Mouse (Mus musculus): Measurements from ENCODE around the gene Nr4a3. TPM values are rescaled to one million over a fixed set of nuclear protein-coding genes. Genes with fewer than 3 reads are reported as not detected.

The Nr4a3 gene
- polyA plus RNA-seq, 1 experiment from 2014 or later, result 0.49 TPM

- no peaks in the 10 kb centered on the region for H3K36me3 ChIP-seq
- H3K9me3 ChIP-seq (replicated peaks), result no peaks in the 10 kb centered on the region
- H3K4me3 ChIP-seq (replicated peaks), result peak overlapping the region; percentile 36
- H3K4me1 ChIP-seq, result peaks cover 36% of the 10 kb centered on the region
- H3K9ac ChIP-seq, result no peak overlapping the region
- peaks cover 85% of the 10 kb centered on the region for H3K27me3 ChIP-seq
- no peak overlapping the region for H3K27ac ChIP-seq (replicated peaks)
- peak overlapping the region; percentile 54 for H3K4me2 ChIP-seq (replicated peaks)
- 24% methylated on average over 19 of the region's 19 CpGs for WGBS
- ATAC-seq (ENCODE audit: insufficient number of reproducible peaks, low FRiP score, low TSS enrichment, low read depth), result no peak
These were observed 6.2 kb downstream of the Nr4a3 start for GRCm38 (mm10) chr4:48051086-48051673.

DNA sequence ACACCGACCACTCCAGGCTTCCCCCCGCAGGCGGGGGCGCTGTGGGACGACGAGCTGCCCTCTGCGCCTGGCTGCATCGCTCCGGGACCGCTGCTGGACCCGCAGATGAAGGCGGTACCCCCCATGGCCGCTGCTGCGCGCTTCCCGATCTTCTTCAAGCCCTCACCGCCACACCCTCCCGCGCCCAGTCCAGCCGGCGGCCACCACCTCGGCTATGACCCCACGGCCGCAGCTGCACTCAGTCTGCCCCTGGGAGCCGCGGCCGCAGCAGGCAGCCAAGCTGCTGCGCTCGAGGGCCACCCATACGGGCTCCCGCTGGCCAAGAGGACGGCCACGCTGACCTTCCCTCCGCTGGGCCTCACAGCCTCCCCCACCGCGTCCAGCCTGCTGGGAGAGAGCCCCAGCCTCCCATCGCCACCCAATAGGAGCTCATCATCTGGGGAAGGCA is 6.7 kb downstream of the Nr4a3 start:
- Histone ChIP-seq H3K36me3 (no peaks in the 10 kb centered on the region), H3K27ac (replicated peaks) (no peak overlapping the region), H3K27me3 (peaks cover 81% of the 10 kb centered on the region), H3K9ac (no peak overlapping the region), H3K4me1 (peaks cover 30% of the 10 kb centered on the region), H3K4me2 (replicated peaks) (peak overlapping the region; percentile 54), H3K9me3 (replicated peaks) (no peaks in the 10 kb centered on the region), H3K4me3 (replicated peaks) (peak overlapping the region; percentile 36)
- 2% methylated on average over 34 of the region's 37 CpGs for WGBS
- 0 out of 2 replicates have a peak, but pooled peaks have one; percentile 18 for ATAC-seq (ENCODE audit: insufficient number of reproducible peaks, low FRiP score, low TSS enrichment, low read depth)

GRCm38 (mm10) chr4:48061716-48062115 is 16.8 kb downstream of the Nr4a3 start:
- peaks cover 3% of the 10 kb centered on the region; the same call in 1 of the 2 replicates for H3K4me1 ChIP-seq
- no peak overlapping the region for H3K27ac ChIP-seq (replicated peaks)
- H3K4me2 ChIP-seq (replicated peaks), result no peak overlapping the region
- 33% methylated on average over 8 of the region's 8 CpGs for WGBS
- no peaks in the 10 kb centered on the region for H3K9me3 ChIP-seq (replicated peaks)
- no peak overlapping the region for H3K4me3 ChIP-seq (replicated peaks)
- H3K27me3 ChIP-seq, result no peaks in the 10 kb centered on the region
- no peak overlapping the region for H3K9ac ChIP-seq
- H3K36me3 ChIP-seq, result no peaks in the 10 kb centered on the region
- no peak for ATAC-seq (ENCODE audit: insufficient number of reproducible peaks, low FRiP score, low TSS enrichment, low read depth)

GRCm38 (mm10) chr4:48064311-48064710 is 19.4 kb downstream of the Nr4a3 start:
- Histone ChIP-seq H3K9me3 (replicated peaks) (no peaks in the 10 kb centered on the region), H3K27me3 (no peaks in the 10 kb centered on the region), H3K27ac (replicated peaks) (no peak overlapping the region), H3K36me3 (no peaks in the 10 kb centered on the region), H3K4me3 (replicated peaks) (no peak overlapping the region), H3K9ac (no peak overlapping the region), H3K4me2 (replicated peaks) (no peak overlapping the region), H3K4me1 (peaks cover 3% of the 10 kb centered on the region; the same call in 1 of the 2 replicates)
- no peak for ATAC-seq (ENCODE audit: insufficient number of reproducible peaks, low FRiP score, low TSS enrichment, low read depth)
- 46% methylated on average over 4 of the region's 4 CpGs for WGBS

DNA sequence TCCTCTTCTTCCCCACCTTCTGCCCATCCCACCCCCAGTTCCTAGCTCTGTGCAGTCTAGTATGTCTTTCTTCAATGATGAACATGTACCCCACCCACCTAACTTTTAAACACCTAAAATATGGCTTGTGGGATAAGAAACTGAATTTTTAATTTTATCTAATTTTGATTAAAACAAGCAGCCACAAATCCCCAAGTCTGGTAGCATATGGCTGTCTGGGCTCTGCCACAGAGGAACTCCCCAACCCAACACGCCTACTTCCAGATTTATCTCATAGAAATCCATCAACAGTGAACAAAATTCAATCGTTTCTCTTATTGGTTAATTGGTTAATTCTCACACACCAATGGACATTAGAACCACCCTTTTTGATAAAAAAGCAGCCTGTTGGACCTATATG is 21.7 kb downstream of the Nr4a3 start:
- no peaks in the 10 kb centered on the region for H3K36me3 ChIP-seq
- H3K27me3 ChIP-seq, result no peaks in the 10 kb centered on the region
- H3K9me3 ChIP-seq (replicated peaks), result no peaks in the 10 kb centered on the region
- ATAC-seq (ENCODE audit: insufficient number of reproducible peaks, low FRiP score, low TSS enrichment, low read depth), result no peak
- H3K27ac ChIP-seq (replicated peaks), result no peak overlapping the region
- peaks cover 3% of the 10 kb centered on the region; the same call in 1 of the 2 replicates for H3K4me1 ChIP-seq
- 84% methylated on average over 2 of the region's 2 CpGs for WGBS
- H3K4me3 ChIP-seq (replicated peaks), result no peak overlapping the region
- no peak overlapping the region for H3K9ac ChIP-seq
- H3K4me2 ChIP-seq (replicated peaks), result no peak overlapping the region

DNA sequence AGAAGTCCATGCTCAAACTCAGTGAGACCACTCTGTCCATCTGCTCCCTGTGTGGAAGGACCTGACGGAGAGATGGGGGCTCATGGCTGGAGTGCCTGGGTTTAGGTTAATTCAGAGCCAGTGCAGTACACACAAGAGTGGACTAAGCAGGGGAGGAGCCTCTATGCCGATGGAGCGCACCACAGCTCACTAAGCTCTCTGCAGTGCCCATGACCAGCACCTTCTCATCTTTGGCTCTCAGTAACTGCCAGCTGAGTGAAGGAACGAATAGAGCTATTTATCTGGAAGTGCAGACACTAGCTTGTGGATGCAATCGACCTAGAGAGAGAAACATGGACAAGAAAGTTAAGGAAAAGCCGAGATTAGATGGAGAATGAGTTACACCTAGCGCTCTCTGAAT is 24.2 kb downstream of the Nr4a3 start:
- no peak overlapping the region for H3K9ac ChIP-seq
- H3K4me1 ChIP-seq, result no peaks in the 10 kb centered on the region
- H3K4me3 ChIP-seq (replicated peaks), result no peak overlapping the region
- no peaks in the 10 kb centered on the region for H3K27me3 ChIP-seq
- ATAC-seq (ENCODE audit: insufficient number of reproducible peaks, low FRiP score, low TSS enrichment, low read depth), result no peak
- 76% methylated on average over 7 of the region's 7 CpGs for WGBS
- H3K27ac ChIP-seq (replicated peaks), result no peak overlapping the region
- no peaks in the 10 kb centered on the region for H3K36me3 ChIP-seq
- no peak overlapping the region for H3K4me2 ChIP-seq (replicated peaks)
- no peaks in the 10 kb centered on the region for H3K9me3 ChIP-seq (replicated peaks)

GRCm38 (mm10) chr4:48072006-48072405 is 27.1 kb downstream of the Nr4a3 start:
- no peaks in the 10 kb centered on the region for H3K36me3 ChIP-seq
- H3K4me2 ChIP-seq (replicated peaks), result no peak overlapping the region
- H3K9me3 ChIP-seq (replicated peaks), result no peaks in the 10 kb centered on the region
- no peaks in the 10 kb centered on the region for H3K27me3 ChIP-seq
- H3K4me3 ChIP-seq (replicated peaks), result no peak overlapping the region
- H3K9ac ChIP-seq, result no peak overlapping the region
- WGBS, result 83% methylated on average over 3 of the region's 3 CpGs
- no peak overlapping the region for H3K27ac ChIP-seq (replicated peaks)
- ATAC-seq (ENCODE audit: insufficient number of reproducible peaks, low FRiP score, low TSS enrichment, low read depth), result no peak
- 0 out of 2 replicates have a peak, but pooled peaks cover 5% of the 10 kb centered on the region for H3K4me1 ChIP-seq

DNA sequence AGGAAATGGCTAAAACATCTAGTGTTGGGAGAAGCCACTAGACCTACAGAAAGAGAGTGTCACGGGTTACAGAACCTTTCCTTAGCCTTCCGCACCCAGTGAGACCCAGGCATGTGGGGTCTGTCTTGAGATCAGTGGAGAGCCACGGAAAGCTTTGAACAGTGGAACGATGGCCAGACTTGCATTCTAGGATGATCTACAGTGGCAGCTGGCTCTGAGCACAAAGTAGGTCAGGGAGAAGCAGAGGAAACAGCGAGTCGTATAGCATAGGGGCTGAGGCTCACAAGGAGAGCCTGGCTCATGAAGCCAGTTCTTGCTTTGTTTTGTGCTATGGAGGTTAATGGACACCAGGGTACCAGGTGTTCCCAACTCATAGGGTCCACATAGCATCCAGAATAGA is 28.4 kb downstream of the Nr4a3 start:
- ATAC-seq (ENCODE audit: insufficient number of reproducible peaks, low FRiP score, low TSS enrichment, low read depth), result no peak
- H3K9me3 ChIP-seq (replicated peaks), result no peaks in the 10 kb centered on the region
- no peak overlapping the region for H3K4me3 ChIP-seq (replicated peaks)
- 88% methylated on average over 6 of the region's 6 CpGs for WGBS
- no peaks in the 10 kb centered on the region for H3K36me3 ChIP-seq
- H3K4me1 ChIP-seq, result 0 out of 2 replicates have a peak, but pooled peaks cover 7% of the 10 kb centered on the region
- no peak overlapping the region for H3K27ac ChIP-seq (replicated peaks)
- H3K9ac ChIP-seq, result no peak overlapping the region
- no peak overlapping the region for H3K4me2 ChIP-seq (replicated peaks)
- no peaks in the 10 kb centered on the region for H3K27me3 ChIP-seq

DNA sequence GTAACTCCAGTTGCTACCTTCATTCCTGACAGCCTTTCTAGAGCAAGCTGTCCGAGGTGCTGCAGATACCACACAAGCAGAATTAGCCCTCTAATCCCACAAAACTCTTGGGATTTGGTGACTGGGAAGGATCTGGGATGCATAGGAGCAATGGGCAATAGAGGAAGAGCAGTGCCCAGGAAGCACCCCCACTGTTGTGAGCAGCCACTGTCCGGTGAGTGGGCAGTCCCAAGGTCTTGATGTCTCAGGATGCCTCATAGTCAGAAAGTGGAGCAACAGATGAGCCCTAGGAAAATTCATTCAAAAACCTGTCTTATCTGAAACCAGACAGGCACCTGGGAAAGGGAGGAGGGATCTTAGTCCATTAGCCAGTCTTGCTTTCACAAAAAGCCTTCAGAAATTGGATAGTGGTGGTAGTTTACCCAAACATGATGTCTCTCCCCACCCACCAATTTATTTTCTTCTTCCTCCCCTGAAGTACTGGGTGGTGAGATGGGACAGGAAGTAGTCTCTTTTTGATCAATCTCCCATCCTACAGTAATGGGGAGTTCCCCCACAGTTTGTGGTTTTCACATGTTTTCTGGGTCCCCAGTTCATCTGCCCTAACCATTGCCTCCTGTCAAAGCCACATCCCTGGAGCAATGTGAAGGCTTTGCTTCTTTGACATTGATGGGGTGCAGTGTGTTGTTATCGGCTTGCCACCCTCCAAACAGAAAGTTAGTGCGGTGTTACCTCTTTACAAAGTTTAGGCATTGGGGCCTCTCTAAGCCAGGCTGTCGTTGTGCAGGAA is 29.7 kb downstream of the Nr4a3 start:
- H3K4me3 ChIP-seq (replicated peaks), result no peak overlapping the region
- ATAC-seq (ENCODE audit: insufficient number of reproducible peaks, low FRiP score, low TSS enrichment, low read depth), result no peak
- H3K27ac ChIP-seq (replicated peaks), result no peak overlapping the region
- no peaks in the 10 kb centered on the region for H3K27me3 ChIP-seq
- H3K36me3 ChIP-seq, result no peaks in the 10 kb centered on the region
- no peak overlapping the region for H3K9ac ChIP-seq
- H3K4me2 ChIP-seq (replicated peaks), result no peak overlapping the region
- WGBS, result 79% methylated on average over 5 of the region's 5 CpGs
- 0 out of 2 replicates have a peak, but pooled peaks cover 9% of the 10 kb centered on the region for H3K4me1 ChIP-seq
- no peaks in the 10 kb centered on the region for H3K9me3 ChIP-seq (replicated peaks)

DNA sequence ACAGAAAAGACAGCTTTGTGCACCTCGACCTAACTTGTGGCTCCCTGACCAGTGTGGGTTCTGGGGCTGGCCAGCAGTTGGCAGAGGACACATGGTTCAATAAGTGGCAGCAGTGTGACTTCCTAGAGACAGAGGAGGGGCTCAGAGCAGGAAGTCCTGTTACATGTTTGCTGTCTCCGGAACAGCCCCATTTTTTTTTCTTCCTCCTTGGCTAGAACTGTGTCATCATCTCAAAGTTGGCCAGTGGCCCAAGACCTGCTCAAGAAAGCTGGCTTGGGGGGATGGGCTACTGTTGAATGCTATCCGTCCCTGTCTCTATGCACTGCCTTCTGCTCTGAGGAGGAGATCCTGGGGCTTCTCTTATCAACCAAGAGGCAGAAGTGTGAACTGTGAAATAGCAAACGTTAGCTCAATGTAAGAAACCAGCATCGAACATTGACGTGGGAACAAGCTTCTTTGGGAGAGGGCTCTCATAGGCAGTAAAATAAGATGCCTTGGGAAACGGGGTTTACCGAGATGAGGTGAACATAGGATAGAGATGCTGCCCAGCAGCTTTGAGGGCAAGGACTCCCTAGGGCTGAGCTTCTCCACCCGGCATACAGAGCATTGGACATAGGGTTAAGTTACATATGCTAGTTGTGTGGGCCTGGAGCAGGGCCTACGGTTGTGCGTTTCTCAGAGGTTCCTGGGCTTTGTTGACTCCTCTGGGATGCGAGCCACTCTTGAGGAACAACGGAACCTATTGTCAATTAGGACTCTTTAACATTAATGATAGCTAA is 31.9 kb downstream of the Nr4a3 start:
- Histone ChIP-seq H3K4me3 (replicated peaks) (no peak overlapping the region), H3K9ac (no peak overlapping the region), H3K27ac (replicated peaks) (no peak overlapping the region), H3K4me2 (replicated peaks) (no peak overlapping the region), H3K27me3 (no peaks in the 10 kb centered on the region), H3K36me3 (no peaks in the 10 kb centered on the region), H3K4me1 (0 out of 2 replicates have a peak, but pooled peaks cover 9% of the 10 kb centered on the region), H3K9me3 (replicated peaks) (no peaks in the 10 kb centered on the region)
- WGBS, result 72% methylated on average over 13 of the region's 13 CpGs
- ATAC-seq (ENCODE audit: insufficient number of reproducible peaks, low FRiP score, low TSS enrichment, low read depth), result no peak

DNA sequence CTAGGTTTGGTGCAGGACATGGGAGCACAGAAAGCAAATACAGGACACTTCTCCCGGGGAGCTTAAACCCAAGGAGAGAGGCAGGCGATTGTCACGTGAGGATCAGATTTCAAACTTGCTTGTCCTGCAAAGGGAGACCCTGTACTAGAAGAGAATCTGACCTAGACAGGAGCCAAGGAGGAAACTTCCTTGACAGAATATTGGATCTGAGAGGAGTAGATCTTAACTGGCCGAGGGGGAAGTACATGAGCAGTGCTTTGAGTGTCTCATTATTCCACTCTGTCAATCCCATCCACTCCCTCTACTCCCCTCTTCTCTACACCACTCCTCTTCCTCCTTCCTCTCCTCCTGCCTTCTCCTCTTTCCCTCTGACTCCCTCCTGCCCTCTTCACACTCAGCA is 33.3 kb downstream of the Nr4a3 start:
- 9% methylated on average over 4 of the region's 4 CpGs for WGBS
- H3K27me3 ChIP-seq, result no peaks in the 10 kb centered on the region
- no peaks in the 10 kb centered on the region for H3K36me3 ChIP-seq
- 0 out of 2 replicates have a peak, but pooled peaks cover 9% of the 10 kb centered on the region for H3K4me1 ChIP-seq
- H3K4me2 ChIP-seq (replicated peaks), result no peak overlapping the region
- no peak overlapping the region for H3K9ac ChIP-seq
- no peak overlapping the region for H3K27ac ChIP-seq (replicated peaks)
- H3K4me3 ChIP-seq (replicated peaks), result no peak overlapping the region
- ATAC-seq (ENCODE audit: insufficient number of reproducible peaks, low FRiP score, low TSS enrichment, low read depth), result no peak
- no peaks in the 10 kb centered on the region for H3K9me3 ChIP-seq (replicated peaks)
